Mouse (Mus musculus): Measurements from ENCODE around the gene Pak6. TPM values are rescaled to one million over a fixed set of nuclear protein-coding genes. Genes with fewer than 3 reads are reported as not detected.

The Pak6 gene
- 2.2 and 3.9 TPM in 2 replicates for polyA plus RNA-seq (2015; fragmentation: Nextera tagmentation; extraction: Ambion mirVana)

DNA sequence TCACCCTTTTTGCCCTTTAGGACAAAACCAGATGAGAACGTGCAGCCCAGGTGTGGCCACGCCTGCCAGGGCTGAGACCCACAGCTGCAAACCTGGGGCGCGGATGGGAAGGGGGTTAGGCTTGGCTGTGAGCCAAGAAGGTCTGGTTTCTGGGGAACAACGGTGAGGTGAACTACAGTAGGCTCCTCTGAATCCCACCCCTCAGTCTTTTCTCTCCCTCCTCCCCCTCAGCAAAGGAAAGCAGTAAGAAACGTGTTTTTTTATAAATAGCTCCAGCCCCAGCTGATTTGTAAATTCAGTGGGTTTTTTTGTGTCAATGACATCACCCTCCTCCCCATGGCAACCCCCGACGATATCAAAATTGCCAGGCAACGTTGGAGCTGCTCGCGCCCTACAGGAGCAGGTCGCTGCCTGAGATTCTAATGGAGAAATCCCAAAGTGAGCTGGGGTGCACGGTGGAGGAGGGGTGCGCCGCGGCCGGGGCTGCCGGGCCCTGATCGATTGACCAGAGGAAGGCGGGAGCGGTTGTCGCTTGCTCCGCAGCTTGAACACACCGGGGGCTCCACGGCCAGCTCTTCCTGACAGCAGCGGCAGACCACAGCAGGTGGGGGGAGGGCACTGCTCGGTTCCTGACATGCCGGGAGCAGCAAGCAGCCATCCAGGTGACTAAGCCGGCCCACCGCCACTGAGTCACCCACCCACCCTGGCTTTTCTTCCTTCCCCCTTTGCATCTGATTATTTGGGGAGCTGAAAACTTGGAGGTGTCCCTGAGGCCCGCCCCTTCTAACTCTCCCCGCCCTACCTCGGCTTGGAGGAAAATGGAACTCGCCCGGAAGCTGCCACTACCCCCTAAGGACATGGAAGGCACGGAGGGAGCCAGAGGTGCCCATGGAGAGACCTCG lies at the start of gene Pak6:
Gene Pak6, plus strand, starts transcription at position 402 of the 902 bp plus-strand sequence.
- Histone ChIP-seq H3K9ac (ENCODE audit: low read length) (peak within 1 kb of the TSS; percentile 58), H3K4me1 (replicated peaks; ENCODE audit: control insufficient read depth, insufficient read depth, low read length) (peaks cover 24% of the 10 kb centered on the region), H3K27ac (ENCODE audit: low read length) (no peak within 1 kb of the TSS), H3K4me2 (ENCODE audit: low read depth, low read length) (peak within 1 kb of the TSS; percentile 67), H3K27me3 (ENCODE audit: control insufficient read depth, insufficient read depth, low read depth, low read length) (peaks cover 5% of the 10 kb centered on the region), H3K9me3 (ENCODE audit: control insufficient read depth, low read length) (no peaks in the 10 kb centered on the region), H3K4me3 (ENCODE audit: low read length) (peak within 1 kb of the TSS; percentile 44), H3K36me3 (ENCODE audit: control insufficient read depth, insufficient read depth, low read length) (no peaks in the 10 kb centered on the region)
- WGBS = 2% methylated on average over 37 of the region's 37 CpGs
- ATAC-seq (ENCODE audit: low read depth) = peak; percentile 11; the same call in 1 of the 2 replicates

DNA sequence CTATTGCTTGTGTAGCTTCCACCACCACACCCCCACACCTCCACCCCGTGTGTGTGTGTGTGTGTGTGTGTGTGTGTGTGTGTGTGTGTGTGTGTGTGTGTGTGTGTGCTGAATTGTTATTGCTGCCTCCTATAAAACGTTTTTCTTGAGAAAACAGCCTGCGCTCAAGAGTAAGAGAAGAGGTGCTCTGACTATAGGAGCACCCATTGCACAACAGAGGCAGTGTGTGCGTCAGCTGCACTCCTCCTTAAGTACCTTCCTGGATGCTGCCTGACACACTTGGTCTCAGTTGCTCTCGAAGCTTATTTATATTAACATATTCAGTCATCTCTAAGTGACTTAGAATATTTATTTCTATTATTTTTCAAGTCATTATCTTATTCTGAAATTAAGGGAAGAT lies 45.1 kb upstream of the Pak6 start:
- H3K27ac ChIP-seq (ENCODE audit: low read length) = no peak overlapping the region
- H3K9ac ChIP-seq (ENCODE audit: low read length) = no peak overlapping the region
- ATAC-seq (ENCODE audit: low read depth) = no peak
- WGBS = 87% methylated on average over 4 of the region's 5 CpGs
- H3K4me3 ChIP-seq (ENCODE audit: low read length) = no peak overlapping the region
- no peaks in the 10 kb centered on the region for H3K4me1 ChIP-seq (replicated peaks; ENCODE audit: control insufficient read depth, insufficient read depth, low read length)
- H3K4me2 ChIP-seq (ENCODE audit: low read depth, low read length) = no peak overlapping the region
- H3K27me3 ChIP-seq (ENCODE audit: control insufficient read depth, insufficient read depth, low read depth, low read length) = no peaks in the 10 kb centered on the region
- H3K9me3 ChIP-seq (ENCODE audit: control insufficient read depth, low read length) = no peaks in the 10 kb centered on the region
- peaks cover 57% of the 10 kb centered on the region for H3K36me3 ChIP-seq (ENCODE audit: control insufficient read depth, insufficient read depth, low read length)

DNA sequence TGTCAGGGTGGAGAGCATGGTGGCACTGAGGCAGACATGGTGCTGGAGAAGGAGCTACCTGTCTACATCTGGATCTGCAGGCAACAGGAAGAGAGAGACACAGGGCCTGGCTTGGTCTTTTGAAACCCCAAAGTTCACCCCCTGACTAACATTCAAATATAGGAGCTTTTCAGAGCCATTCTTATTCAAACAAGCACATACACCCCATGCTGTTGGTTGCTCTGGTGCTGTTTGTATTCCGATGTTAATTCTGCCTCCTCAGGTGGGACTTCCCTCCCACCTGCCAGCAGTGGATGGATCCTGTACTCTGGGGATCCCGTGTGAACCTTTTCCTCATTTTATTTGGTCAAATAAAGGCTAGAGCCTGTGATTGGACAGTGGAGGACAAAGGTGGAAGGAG lies 43.0 kb upstream of the Pak6 start:
- Histone ChIP-seq H3K27me3 (ENCODE audit: control insufficient read depth, insufficient read depth, low read depth, low read length) (no peaks in the 10 kb centered on the region), H3K36me3 (ENCODE audit: control insufficient read depth, insufficient read depth, low read length) (peaks cover 53% of the 10 kb centered on the region), H3K9me3 (ENCODE audit: control insufficient read depth, low read length) (no peaks in the 10 kb centered on the region), H3K9ac (ENCODE audit: low read length) (no peak overlapping the region), H3K27ac (ENCODE audit: low read length) (no peak overlapping the region), H3K4me2 (ENCODE audit: low read depth, low read length) (no peak overlapping the region), H3K4me3 (ENCODE audit: low read length) (no peak overlapping the region), H3K4me1 (replicated peaks; ENCODE audit: control insufficient read depth, insufficient read depth, low read length) (no peaks in the 10 kb centered on the region)
- ATAC-seq (ENCODE audit: low read depth) = no peak
- WGBS = 69% methylated on average over 2 of the region's 2 CpGs

DNA sequence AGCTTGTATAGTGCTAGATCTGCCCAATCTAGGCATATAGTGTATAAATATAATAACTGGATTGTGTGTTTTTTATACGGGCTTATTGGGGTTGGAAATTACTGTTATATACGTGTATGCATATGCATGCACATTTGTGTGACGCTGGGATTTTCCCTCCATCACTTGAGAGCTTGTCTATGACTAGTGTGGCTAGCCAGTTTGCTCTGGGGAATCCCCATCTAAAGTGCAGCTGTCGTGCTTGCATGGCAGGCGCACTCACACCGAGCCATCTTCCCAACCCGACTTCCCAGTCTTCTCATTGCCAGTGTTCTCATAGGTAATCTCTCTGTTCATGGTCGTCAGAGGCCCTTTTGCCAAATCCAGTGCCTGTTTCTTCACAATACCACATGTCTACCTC lies 42.5 kb upstream of the Pak6 start:
- Histone ChIP-seq H3K27ac (ENCODE audit: low read length) (no peak overlapping the region), H3K4me1 (replicated peaks; ENCODE audit: control insufficient read depth, insufficient read depth, low read length) (no peaks in the 10 kb centered on the region), H3K4me3 (ENCODE audit: low read length) (no peak overlapping the region), H3K27me3 (ENCODE audit: control insufficient read depth, insufficient read depth, low read depth, low read length) (no peaks in the 10 kb centered on the region), H3K9me3 (ENCODE audit: control insufficient read depth, low read length) (no peaks in the 10 kb centered on the region), H3K36me3 (ENCODE audit: control insufficient read depth, insufficient read depth, low read length) (peaks cover 50% of the 10 kb centered on the region), H3K4me2 (ENCODE audit: low read depth, low read length) (no peak overlapping the region), H3K9ac (ENCODE audit: low read length) (no peak overlapping the region)
- ATAC-seq (ENCODE audit: low read depth) = no peak
- 82% methylated on average over 8 of the region's 8 CpGs for whole genome bisulfite sequencing

DNA sequence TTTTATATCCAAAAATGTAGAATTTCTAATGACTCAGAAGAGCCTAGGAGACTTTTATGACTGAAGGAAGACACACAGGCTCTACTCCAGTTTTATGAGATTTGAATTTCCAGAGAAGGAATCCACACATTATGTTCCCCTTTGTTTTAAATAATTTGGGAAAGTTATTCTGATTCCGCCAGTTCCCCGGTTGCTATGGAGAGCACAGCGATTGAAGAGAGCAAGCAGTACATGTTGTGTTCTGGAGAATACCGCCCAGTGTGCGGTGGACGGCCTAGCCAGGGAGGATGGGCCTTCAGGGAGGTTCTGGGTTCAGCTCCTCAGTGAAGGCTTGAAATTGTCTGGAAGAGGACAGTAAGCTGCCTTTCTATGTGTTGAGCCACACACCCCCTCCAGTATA lies 33.8 kb upstream of the Pak6 start:
- WGBS = 95% methylated on average over 6 of the region's 6 CpGs
- H3K27ac ChIP-seq (ENCODE audit: low read length) = no peak overlapping the region
- H3K36me3 ChIP-seq (ENCODE audit: control insufficient read depth, insufficient read depth, low read length) = peaks cover 62% of the 10 kb centered on the region
- no peaks in the 10 kb centered on the region for H3K4me1 ChIP-seq (replicated peaks; ENCODE audit: control insufficient read depth, insufficient read depth, low read length)
- no peaks in the 10 kb centered on the region for H3K27me3 ChIP-seq (ENCODE audit: control insufficient read depth, insufficient read depth, low read depth, low read length)
- ATAC-seq (ENCODE audit: low read depth) = no peak
- H3K4me3 ChIP-seq (ENCODE audit: low read length) = no peak overlapping the region
- no peaks in the 10 kb centered on the region for H3K9me3 ChIP-seq (ENCODE audit: control insufficient read depth, low read length)
- no peak overlapping the region for H3K4me2 ChIP-seq (ENCODE audit: low read depth, low read length)
- no peak overlapping the region for H3K9ac ChIP-seq (ENCODE audit: low read length)

DNA sequence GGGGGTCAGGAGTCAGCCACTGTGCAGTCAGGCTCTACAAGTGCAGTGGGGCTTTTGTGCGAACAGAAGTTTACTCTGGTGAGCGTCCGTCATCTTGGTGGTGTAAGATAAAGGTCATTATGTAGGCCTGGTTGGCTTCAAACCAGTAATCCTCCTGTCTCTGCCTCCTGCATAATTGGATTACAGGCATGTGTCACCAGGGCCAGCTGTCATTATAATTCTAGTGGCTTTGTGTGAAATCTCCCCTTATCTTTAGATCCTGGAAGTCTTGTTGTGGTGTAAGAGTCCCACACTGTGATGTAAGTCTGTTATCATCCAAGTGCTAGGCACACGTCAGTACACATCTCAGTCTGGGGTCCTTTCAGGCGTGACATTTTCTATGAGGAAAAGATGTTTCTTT lies 29.7 kb upstream of the Pak6 start:
- Histone ChIP-seq H3K4me3 (ENCODE audit: low read length) (no peak overlapping the region), H3K4me1 (replicated peaks; ENCODE audit: control insufficient read depth, insufficient read depth, low read length) (no peaks in the 10 kb centered on the region), H3K4me2 (ENCODE audit: low read depth, low read length) (no peak overlapping the region), H3K9ac (ENCODE audit: low read length) (no peak overlapping the region), H3K27me3 (ENCODE audit: control insufficient read depth, insufficient read depth, low read depth, low read length) (no peaks in the 10 kb centered on the region), H3K36me3 (ENCODE audit: control insufficient read depth, insufficient read depth, low read length) (peaks cover 53% of the 10 kb centered on the region), H3K9me3 (ENCODE audit: control insufficient read depth, low read length) (no peaks in the 10 kb centered on the region), H3K27ac (ENCODE audit: low read length) (no peak overlapping the region)
- WGBS = 78% methylated on average over 5 of the region's 5 CpGs
- no peak for ATAC-seq (ENCODE audit: low read depth)

DNA sequence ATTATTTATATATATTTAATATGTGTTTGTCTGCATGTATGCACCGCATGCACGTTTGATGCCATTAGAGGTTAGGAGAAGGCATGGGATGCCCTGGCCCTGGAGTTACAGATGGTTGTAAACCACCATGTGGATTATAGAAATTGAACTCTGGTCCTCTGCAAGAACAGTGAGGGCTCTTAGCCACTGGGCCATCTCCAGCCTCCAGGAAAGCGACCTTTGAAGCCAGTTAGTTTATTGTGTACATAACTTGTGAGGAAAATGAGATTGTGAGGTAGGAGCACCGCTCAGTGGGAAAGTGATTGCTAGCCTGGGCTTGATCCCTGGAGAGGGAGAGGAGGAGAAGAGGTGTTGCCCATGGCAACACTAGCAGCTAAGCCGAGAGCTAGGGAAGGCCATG lies 25.8 kb upstream of the Pak6 start:
- H3K27ac ChIP-seq (ENCODE audit: low read length) = no peak overlapping the region
- H3K4me3 ChIP-seq (ENCODE audit: low read length) = no peak overlapping the region
- H3K4me2 ChIP-seq (ENCODE audit: low read depth, low read length) = no peak overlapping the region
- no peak for ATAC-seq (ENCODE audit: low read depth)
- H3K27me3 ChIP-seq (ENCODE audit: control insufficient read depth, insufficient read depth, low read depth, low read length) = no peaks in the 10 kb centered on the region
- H3K36me3 ChIP-seq (ENCODE audit: control insufficient read depth, insufficient read depth, low read length) = peaks cover 64% of the 10 kb centered on the region
- WGBS = 75% methylated on average over 5 of the region's 5 CpGs
- no peaks in the 10 kb centered on the region for H3K9me3 ChIP-seq (ENCODE audit: control insufficient read depth, low read length)
- H3K9ac ChIP-seq (ENCODE audit: low read length) = no peak overlapping the region
- no peaks in the 10 kb centered on the region for H3K4me1 ChIP-seq (replicated peaks; ENCODE audit: control insufficient read depth, insufficient read depth, low read length)

DNA sequence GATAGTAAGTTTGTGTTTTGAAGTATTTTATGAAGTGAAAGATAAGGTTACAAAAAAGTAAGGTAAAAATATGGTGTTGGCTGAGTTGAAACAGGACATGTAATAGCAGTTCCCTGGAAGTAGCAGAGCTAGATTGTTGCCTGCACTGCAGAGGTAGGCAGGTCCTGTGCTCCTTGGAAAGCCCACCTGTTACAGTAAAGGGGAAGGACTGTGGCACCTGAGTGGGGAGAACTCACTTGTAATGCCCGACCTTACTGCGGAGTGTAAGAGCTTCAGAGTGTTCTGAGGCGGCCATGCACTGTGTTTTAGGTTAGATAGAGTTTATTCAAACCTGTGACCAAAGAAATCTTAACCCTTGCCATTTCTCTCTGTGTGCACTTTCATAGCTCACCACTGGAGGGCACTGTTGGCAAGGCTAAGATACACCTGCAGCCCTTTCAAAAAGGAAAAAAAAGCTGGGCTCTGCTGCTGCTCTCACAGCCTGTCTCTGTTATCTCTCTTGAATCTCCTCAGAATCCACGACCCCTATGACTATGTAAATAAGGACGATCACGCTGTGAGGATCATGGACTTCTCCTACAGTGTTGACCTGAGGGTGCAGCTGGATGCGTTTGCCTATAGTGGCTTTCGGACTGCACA lies 25.1 kb upstream of the Pak6 start:
- Histone ChIP-seq H3K36me3 (ENCODE audit: control insufficient read depth, insufficient read depth, low read length) (peaks cover 64% of the 10 kb centered on the region), H3K27ac (ENCODE audit: low read length) (no peak overlapping the region), H3K9ac (ENCODE audit: low read length) (no peak overlapping the region), H3K4me1 (replicated peaks; ENCODE audit: control insufficient read depth, insufficient read depth, low read length) (no peaks in the 10 kb centered on the region), H3K9me3 (ENCODE audit: control insufficient read depth, low read length) (no peaks in the 10 kb centered on the region), H3K4me3 (ENCODE audit: low read length) (no peak overlapping the region), H3K4me2 (ENCODE audit: low read depth, low read length) (no peak overlapping the region), H3K27me3 (ENCODE audit: control insufficient read depth, insufficient read depth, low read depth, low read length) (no peaks in the 10 kb centered on the region)
- peak; percentile 26; the same call in 1 of the 2 replicates for ATAC-seq (ENCODE audit: low read depth)
- 37% methylated on average over 8 of the region's 8 CpGs for WGBS

DNA sequence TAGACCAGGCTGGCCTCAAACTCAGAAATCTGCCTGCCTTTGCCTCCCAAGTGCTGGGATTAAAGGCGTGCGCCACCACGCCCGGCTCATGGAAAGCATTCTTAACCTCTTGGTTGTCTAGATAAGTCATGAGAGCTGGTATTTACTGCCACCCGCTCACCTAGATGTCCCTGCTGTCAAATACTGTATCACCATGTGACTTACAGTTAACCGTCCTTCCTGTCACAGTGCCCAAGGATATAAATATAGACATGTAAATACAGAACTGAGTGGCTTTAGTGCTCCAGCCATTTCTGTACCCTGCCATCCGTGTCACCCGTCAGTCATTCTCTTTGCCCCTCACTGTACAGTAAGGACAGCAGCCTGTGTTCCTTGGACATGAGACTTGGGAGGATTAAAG lies 24.4 kb upstream of the Pak6 start:
- no peak for ATAC-seq (ENCODE audit: low read depth)
- H3K27ac ChIP-seq (ENCODE audit: low read length) = no peak overlapping the region
- no peak overlapping the region for H3K4me2 ChIP-seq (ENCODE audit: low read depth, low read length)
- H3K9me3 ChIP-seq (ENCODE audit: control insufficient read depth, low read length) = no peaks in the 10 kb centered on the region
- no peak overlapping the region for H3K4me3 ChIP-seq (ENCODE audit: low read length)
- 91% methylated on average over 8 of the region's 8 CpGs for WGBS
- no peaks in the 10 kb centered on the region for H3K4me1 ChIP-seq (replicated peaks; ENCODE audit: control insufficient read depth, insufficient read depth, low read length)
- H3K36me3 ChIP-seq (ENCODE audit: control insufficient read depth, insufficient read depth, low read length) = peaks cover 58% of the 10 kb centered on the region
- no peak overlapping the region for H3K9ac ChIP-seq (ENCODE audit: low read length)
- no peaks in the 10 kb centered on the region for H3K27me3 ChIP-seq (ENCODE audit: control insufficient read depth, insufficient read depth, low read depth, low read length)

Data from lung, embryonic 16.5 days (tissue).